Mouse (Mus musculus): ENCODE measurements around the gene Mt1.
"Not testable (repeated sequence)": the region's sequence is repeated elsewhere in the genome, so short reads cannot be mapped to it uniquely, and the experiment has no call there.

Gene Mt1

DNA sequence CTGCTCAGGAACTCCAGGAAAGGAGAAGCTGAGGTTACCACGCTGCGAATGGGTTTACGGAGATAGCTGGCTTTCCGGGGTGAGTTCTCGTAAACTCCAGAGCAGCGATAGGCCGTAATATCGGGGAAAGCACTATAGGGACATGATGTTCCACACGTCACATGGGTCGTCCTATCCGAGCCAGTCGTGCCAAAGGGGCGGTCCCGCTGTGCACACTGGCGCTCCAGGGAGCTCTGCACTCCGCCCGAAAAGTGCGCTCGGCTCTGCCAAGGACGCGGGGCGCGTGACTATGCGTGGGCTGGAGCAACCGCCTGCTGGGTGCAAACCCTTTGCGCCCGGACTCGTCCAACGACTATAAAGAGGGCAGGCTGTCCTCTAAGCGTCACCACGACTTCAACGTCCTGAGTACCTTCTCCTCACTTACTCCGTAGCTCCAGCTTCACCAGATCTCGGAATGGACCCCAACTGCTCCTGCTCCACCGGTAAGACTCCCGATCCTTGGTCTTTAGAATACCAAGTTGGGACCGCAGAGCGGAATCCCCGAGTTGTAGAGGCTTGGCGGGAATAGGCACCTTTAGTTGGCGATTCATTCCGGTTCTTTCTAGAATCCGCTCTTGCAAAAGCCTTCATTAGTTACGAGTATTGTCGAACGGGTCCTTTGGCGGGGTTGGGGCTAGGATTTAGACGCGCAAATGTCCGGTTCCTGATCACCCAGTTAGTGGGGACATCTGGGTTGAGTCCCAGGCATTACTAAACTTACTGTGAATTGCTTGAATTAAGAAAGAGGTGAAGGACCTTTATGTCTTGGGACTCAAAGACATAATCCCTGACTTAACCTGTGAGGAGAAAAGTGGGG is at the start of gene Mt1:
Mt1 (plus strand) TSS at position 226 of the 856 bp plus-strand sequence.
- peak; percentile 96 for DNase-seq

DNA sequence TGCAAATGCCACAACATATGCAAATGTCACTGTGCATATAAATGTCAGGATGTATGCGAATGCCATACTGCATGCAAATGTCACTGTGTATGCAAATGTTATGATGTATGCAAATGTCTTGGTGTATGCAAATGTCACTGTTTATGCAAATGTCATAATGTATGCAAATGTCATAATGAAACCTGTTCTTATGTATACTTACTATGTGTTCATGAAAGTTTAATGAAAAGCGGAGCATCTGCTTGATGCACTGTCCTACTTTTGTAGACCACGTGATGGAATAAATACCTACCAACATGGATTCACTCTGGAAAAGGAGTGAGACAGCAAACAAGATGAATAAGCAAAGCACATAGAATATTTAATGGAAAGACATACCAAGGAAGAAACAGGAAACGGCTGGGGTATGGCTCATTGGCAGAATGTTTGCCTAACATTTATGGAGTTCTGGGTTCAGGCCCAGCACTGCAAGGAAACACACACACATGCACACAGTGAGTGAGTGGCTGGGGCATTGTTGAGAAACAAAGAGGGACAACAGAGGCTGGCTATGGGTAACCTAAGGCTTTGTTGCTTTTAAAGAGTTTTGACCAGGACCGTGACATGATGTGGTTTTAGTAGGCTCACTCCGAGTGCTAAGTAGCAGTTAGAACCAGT is 49.6 kb upstream of the Mt1 start:
- DNase-seq = no peak

DNA sequence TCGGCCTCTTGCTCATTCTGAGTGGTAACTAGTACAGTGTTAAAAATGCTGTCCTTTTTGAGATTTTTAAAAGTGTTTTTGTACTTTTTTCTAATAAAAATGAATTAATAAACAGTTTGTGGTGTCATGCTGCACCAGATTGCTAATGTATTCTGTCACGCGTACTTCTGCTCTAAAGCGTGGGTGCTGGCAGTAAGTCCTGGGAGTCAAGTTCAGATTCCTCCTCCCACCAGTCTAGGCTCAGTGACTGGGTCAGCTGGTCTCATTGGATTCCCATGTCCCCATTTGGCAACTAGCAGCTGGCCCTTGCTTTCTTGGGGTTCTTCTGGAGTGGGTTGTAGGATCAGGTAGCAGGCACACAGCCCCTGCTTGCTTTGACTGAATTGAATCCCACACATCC is 48.8 kb upstream of the Mt1 start:
- no peak for DNase-seq

DNA sequence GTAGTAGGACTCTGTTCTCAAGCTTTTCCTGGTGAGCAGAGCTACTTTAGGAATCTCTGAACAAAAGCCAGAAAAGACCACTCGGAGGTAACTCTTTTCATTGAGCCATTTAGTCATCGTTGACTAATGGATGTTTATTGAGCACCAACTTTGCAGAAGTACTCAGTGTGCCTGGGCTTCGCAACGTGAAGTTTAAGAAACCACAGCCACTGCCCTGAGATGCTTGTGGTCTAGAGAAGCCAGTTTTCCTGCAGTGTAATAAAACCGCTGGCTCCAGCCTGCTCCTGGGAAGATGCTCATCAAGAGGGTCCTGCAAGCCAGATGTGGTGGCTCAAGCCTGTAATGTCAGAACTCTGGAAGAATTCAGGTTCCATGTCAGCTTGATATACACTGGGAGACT is 46.8 kb upstream of the Mt1 start:
- no peak for DNase-seq

DNA sequence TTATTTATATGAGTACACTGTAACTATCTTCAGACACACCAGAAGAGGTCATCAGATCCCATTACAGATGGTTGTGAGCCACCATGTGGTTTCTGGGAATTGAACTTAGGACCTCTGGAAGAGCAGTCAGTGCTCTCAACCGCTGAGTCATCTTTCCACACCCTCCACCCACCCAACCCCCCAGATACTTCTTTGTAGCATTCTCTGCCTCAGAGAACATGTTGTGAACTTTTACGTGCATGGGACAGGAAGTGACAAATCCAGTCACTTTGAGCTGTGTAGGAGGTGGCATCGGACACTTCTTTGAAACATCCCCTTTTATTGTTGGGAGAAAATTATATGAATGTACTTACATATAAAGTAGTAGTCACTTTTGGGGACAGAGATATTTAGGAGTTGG is 44.3 kb upstream of the Mt1 start:
- not testable (repeated sequence) for DNase-seq

DNA sequence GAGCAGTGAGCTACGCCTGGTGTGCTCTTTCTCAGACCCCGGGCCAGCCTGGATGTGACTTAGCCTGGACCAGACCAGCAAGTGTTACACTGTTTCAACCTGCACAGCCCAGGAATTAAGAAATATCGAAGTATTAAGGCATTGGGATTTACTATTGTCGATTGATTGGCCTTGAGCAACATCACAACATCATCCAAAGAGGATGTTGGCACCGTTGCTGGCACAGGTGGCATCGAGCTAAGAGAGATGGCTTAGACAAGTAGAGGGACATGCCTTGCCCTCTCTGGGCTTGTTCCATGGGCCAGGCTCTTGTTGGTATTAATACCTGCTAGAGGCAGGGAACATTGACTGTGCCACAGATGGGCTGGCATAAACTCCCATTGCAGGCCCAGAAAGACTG is 43.3 kb upstream of the Mt1 start:
- DNase-seq = no peak

DNA sequence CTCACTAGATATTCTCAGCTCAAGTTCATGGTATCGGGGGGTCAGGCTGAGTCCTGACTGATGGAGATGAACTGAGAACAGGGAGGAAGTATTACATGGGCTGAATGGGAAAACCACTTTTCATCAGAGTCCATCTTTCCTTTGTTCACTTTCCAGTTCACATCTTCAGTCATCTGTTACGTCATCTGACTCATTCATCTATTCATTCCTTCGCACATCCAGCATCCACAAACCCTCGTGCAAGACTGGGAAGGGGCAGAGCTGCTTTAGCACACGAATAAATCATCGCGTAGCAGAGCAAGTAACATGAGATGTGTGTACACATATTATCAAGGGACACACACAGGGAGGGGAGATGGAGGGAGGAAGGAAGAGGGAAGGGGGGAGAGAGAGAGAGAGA is 42.7 kb upstream of the Mt1 start:
- no peak for DNase-seq

DNA sequence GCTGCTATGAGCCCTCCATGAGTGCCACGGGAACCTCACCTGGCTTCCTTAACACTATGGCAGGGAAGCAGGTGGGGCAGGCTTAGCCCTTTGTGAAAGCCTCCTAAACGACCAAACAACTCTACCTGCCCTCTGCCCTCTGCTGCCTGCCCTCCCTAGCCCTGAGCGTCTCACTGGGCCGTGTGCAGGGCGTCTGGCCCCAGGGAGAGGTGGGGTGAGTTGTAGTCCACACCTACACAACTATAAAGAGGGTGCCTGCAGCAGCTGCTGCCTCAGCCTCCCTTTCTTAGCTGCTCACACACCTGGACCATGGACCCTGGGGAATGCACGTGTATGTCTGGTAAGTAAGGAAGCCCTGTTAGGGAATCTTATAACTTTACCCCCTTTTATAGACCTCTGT is 41.9 kb upstream of the Mt1 start, which contains the start of gene Mt4:
Mt4 (plus strand) TSS at position 265 of the 400 bp plus-strand sequence.
- no peak for DNase-seq

DNA sequence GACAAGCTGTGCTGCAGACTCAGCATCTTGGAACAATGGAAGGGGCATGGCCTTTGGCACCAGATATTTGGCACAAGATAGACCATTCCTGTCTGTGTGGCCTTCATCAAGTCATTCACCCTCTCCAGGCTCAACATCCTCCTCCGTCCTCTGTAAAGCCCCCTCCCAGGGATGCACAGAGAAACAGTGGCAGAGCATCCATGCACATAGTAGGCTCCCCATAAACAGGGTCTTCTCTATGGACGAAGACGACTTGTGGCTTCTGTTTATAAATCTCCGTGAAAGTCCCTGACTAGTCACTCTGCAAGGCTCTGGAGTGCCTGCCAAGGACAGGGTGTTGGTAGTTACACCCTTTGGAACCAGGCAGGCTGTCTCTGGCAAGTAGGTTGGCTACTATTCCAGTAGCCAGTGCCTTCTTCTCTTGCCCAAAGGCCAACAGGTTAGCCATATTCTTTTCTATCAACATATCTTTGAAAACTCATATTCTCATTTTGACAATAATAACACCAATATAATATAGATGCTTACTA is 38.6 kb upstream of the Mt1 start:
- DNase-seq = no peak

DNA sequence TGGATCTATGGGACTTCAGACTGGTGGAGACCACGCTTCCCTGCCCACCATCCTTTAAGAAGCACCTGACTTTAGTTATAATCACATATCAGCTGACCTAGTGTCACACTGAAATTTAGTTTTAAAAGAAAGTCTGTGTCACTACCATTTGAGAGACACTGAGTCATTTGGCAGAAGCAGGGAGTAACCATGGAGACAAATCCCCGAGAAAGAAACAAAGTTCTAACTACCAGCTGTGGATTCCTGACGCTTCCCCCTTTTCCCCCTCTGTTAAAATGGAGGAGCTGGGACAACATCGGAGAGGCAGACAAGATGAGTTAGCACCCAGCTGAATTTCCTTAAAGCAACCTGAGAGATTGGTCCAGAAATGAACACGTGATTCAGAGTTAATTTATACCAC is 30.6 kb upstream of the Mt1 start:
- peak; percentile 56 for DNase-seq

DNA sequence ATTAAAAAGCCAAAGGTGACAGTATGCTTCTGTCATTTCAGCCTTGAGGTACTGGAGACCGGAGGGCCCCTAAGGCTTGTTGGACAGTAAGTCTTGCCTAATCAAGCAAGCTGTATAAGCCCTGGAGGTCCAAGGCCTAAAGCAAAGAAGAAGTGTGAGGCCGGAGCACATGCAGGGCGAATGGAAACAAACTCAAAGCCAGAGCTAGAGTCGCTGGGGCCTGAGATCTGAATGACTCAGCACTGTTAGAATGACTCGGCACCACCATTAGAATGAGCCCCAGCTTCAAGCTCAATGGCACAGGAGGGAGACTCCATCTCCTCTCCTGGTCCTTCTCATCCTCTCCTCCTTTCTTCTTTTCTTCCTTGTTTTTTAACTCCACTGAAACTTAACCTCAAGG is 28.0 kb upstream of the Mt1 start:
- no peak for DNase-seq

DNA sequence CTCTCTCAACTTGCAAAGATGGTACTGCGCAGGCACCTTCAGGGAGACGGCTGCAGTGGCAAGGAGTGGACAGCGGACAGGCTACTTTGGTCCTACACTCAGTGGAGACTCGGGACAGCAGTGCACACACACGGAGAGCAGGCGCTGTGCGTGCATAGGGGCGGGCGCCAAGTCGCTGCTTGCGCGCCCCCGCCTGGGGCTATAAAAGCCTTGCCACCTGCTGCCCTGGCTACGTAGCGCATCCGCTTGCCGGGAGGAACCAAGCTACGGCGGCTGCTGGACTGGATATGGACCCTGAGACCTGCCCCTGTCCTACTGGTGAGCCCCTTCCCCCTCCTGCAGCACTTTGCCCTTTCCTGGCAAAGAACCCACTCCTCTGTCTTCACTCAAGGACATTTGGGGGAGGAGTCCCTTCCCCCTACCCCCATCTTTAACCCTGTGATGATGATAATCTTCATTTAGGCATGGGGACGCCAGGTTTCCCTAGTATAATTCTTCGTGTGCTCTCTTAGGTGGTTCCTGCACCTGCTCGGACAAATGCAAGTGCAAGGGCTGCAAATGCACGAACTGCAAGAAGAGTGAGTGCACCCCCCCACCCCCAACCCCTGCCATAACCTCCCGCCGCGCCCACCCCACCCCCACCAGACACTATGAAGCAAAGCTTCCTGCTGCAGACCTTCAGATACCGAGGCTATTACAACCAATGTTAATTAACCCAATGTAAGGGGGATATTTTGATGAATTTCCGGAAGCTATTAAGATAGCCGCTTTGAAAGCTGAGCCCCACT is 26.2 kb upstream of the Mt1 start, which contains the start of gene Mt3:
Mt3 (plus strand) TSS at position 95 of the 788 bp plus-strand sequence.
- DNase-seq = peak; percentile 86

DNA sequence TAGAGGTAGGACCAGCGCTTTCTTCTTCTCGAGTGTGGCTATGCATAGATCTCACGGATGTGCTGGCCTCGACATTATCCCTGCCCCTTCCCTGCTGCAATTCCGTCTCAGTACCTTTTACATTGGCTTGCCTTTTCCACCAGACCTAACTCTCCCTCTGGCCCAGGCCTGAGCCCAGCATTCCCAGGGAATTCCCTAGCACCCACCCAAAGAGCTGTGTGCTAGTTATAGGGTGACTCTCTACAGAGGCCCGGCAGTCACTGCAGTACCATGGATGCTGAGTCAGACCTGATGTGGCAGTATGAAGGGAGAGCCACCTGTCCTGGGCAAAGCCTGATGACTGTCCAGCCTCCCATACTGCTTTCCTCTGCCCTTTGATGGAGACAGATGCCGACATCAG is 25.4 kb upstream of the Mt1 start:
- no peak for DNase-seq

DNA sequence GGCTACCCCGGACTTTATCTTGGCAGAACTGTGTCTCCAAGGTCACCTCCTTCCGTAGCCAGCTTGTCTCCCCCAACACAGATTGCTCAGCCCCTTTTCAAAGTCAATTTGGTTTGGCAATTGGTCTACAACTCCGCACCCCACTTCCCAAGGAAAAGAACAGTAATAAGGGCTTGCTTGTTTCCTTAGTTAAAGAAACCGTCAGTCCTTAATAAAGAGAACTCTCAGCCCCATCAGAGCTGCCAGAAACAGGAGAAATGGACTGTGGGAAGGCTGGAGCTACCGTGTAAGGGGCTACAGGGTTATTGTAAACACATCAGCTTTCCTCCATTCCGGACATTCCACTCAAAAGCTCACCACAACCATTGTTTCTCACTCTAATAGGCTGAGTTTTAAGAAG is 24.3 kb upstream of the Mt1 start:
- peak; percentile 39 for DNase-seq

DNA sequence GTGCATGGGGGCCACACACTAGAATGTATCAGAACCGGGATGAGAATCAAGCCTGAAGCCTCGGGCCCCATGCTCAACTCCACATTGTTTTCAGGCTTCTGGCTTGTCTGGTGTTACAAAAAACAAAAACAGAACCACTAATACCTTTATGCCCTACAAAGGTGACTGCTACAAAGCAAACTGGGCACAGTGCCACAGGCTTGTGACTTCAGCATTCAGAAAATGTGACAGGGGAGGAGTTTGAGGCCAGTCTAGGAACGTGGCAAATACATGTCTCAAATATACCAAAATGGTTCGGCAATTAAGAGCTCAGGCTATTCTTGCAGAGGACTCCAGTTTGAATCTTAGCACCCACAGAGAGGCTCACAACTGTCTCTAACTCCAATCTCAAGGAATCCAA is 22.8 kb upstream of the Mt1 start:
- DNase-seq = no peak

DNA sequence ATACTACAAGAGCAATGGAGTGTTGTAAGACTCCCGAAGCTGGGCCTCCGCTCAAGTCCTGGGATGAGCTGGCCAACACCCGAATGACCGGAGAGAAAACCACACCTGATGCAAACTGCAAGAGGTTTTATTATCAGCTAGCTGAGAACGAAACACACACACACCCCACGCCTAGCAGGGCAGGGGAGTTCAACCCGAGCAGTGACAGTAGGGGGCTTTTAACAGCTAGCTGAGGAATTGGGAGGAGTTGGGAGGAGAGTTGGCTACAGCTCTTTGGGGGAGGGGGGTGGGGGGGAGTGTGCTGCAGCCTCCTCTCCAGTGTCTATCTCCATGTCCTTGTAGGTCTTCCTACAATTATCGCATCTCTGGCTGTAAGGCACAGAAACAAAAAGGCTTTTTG is 13.1 kb upstream of the Mt1 start:
- not testable (repeated sequence) for DNase-seq

DNA sequence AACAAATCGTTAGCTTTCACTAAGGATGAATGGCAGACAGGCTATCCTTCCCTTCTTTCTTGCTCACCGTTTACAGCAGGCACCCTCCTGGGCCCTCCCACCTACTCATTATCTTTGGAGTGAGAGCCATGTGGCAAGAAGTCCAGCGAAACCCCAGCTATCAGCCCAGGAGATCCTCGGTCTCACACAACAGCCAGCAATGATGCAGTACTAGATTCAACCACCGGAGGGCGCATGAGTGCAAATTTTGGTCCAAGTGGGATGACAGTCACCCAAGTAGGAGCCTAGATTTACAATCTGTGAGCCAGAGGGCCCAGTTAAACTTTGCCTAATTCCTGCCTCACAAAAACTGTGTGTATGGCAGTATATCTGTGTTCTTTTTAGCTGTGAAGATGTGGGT is 11.6 kb upstream of the Mt1 start:
- peak; percentile 86 for DNase-seq

DNA sequence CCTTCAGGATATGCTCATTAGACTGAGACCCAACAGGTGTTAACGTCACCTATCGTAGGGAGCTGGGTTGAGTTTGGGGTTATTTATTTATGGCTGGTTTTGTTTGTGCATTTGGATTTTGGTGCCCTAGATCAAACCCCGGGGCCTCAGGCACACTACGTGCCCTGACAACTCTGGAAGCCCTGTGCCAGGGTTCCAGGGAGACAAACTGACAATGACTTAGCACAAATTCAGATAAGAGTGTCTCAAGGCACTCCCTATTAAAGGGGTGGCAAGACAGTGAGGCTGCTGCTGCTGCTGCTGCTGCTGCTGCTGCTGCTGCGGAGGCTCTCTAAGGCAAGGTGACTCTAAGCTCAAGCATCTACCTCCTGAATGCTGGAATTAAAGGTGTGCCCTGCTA is 9.3 kb upstream of the Mt1 start:
- DNase-seq = no peak

DNA sequence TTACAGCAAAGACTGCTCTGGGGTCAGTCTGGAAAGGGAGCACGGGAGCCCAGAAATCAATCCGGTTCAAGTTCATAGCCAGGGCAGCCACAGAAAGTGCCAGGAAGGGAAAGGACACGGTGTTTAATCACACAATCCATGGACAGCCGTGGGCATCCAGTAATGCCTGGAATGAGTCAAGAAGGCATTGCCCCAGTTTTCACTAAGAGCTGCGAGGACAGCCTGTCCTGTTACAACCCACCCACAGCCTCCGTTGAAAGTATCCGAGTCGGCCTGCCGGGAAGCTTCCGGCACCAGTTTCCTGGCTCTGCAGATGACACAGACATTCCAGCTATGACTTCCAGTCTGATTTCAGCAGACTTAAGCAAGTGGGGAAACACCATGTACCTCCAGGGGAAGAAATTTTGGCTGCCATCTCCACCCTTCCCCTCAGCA is 7.5 kb upstream of the Mt1 start:
- DNase-seq = no peak

DNA sequence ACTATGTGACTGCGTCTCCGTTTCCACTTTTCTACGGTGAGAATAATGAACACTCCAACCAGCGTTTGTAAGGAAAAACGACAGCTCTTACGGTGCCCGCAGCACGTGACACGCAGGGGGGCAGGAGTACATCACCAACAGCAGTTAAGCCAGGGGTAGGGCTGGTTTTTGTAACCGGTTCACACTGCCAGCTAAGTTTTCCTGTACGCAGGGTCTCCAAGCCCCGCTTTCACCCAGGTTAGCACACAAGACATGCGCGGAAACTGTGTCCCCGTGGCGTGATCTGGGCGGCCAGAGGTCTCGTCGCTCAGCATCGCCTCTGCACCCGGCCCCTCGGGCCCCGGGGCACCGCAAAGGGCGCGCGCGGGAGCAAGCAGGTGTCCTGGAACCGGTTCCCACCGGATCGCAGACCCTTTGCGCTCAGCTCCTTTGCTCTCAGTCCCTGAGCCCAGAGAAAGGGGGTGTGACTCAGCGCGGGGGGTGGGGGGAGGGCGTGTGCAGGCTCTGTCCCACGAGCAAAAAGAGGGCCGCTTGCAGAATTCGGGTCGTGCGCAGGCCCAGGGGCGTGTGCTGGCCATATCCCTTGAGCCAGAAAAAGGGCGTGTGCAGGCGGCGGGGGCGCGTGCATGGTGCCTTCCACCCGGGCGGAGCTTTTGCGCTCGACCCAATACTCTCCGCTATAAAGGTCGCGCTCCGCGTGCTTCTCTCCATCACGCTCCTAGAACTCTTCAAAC is 6.6 kb upstream of the Mt1 start, which contains the start of gene Mt2:
Mt2 (plus strand) TSS at position 590 of the 734 bp plus-strand sequence.
- DNase-seq = peak; percentile 80

DNA sequence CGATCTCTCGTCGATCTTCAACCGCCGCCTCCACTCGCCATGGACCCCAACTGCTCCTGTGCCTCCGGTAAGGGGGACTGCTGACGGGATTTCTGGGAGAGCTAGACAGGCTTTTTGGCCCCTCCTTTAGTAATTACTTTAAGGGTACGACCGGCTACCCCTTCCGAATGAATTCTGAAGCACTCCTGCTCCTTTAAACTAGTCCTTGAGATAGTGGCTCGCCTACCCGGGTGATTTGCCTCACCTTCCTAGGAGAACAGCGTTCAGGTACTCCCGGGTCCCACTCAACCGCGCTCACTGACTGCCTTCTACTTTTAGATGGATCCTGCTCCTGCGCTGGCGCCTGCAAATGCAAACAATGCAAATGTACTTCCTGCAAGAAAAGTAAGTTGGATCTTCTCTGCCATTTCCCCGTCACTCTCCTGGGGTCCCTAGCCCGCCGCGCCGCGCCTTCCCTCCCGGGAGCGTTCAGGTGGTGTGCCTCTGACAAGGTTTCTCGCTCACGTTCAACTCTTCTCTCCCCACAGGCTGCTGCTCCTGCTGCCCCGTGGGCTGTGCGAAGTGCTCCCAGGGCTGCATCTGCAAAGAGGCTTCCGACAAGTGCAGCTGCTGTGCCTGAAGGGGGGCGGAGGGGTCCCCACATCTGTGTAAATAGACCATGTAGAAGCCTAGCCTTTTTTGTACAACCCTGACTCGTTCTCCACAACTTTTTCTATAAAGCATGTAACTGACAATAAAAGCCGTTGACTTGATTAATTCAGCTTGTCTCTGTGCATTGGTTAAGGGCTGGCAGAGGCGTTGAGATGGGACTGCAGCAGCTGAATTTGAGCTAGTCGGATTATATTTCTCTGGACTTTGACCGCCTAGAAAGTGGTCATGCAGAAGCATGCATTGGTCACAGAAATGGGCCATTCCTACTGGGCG is 5.8 kb upstream of the Mt1 start:
- no peak for DNase-seq
